Mouse (Mus musculus) CH12F3 (cell line): ENCODE measurements around the gene Arpc4.
"Not testable (repeated sequence)": the region's sequence is repeated elsewhere in the genome, so short reads cannot be mapped to it uniquely, and the experiment has no call there.

Source experiments
- in situ Hi-C: fragments of 300-500 bp; cut with MboI; formaldehyde crosslinking; loops from 2 replicates; pipeline ENCODE4 v1.14.3; 2020; ENCODE audit warnings: low sequenced_read_pairs

Arpc4 gene

GRCm38 (mm10) chr6:113377496-113378385 is at the start of gene Arpc4, which contains the start of gene Tada3:
TSS of gene Arpc4 (plus strand) at chr6:113378115.
TSS of gene Tada3 (minus strand) at chr6:113377883.
- in situ Hi-C loops: no loop called here

- in situ Hi-C loops: no loop called here
These were observed 48.5 kb upstream of the Arpc4 start for GRCm38 (mm10) chr6:113329396-113329795.

- in situ Hi-C loops: no loop called here
These were observed 47.4 kb upstream of the Arpc4 start for GRCm38 (mm10) chr6:113330547-113330946.

- in situ Hi-C loops: no loop called here
These were observed 46.2 kb upstream of the Arpc4 start for GRCm38 (mm10) chr6:113331721-113332120.

GRCm38 (mm10) chr6:113332734-113333133 is 45.2 kb upstream of the Arpc4 start:
- in situ Hi-C loops: not testable (repeated sequence)

DNA sequence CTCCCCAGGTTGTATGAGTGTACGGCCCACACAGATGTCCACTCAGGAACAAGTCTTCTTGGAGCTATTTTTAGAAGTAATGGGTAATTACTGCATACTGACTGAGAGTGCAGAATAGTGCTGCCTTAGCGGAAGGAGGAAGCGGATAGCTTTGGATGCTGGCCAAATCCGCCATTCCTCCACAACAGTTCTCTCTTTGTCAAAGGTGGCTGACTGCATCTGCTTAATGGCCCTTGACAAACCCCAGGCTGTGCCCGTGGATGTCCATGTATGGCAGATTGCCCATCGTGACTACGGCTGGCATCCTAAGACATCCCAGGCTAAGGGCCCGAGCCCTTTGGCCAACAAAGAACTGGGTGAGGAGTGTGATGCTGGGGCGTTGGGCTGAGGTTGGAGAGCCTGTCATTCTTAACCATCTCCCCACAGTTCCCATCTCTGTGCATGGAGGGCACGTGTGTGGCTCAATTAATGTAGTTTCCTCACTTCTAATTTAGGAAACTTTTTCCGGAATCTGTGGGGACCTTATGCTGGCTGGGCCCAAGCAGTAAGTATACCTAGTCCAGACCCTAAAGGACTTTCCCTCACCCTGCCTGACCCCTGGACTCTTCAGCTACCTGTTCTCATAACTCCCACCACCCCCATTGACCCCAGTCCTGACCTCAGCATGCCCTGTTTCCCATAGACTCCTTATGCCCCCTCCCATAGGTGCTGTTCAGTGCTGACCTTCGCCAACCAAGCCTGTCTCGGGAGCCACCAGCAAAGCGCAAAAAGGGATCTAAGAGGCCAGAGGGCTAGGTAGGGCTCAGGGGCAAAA is 44.6 kb upstream of the Arpc4 start:
- in situ Hi-C loops: no loop called here

DNA sequence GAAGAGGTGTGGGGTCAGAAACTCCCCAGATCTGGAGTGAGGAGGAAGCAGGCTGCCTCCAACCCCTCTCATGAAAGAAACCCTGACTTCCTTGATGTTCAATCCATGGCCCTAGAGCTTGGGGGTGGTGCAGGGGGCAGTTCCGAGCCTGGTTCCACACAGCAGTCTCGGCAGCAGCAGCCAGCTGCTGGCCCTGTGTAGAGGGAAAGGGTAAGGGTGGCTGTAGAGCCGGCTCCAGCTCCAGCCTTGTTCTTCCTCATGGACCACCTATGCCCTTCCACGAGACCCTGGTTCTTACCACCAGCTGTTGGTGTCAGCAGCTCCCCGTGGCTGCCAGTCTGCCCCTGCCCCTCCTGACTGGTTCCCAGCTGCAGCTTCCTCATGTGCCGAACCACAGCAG is 43.7 kb upstream of the Arpc4 start:
- in situ Hi-C loops: no loop called here

GRCm38 (mm10) chr6:113336852-113337620 is 40.9 kb upstream of the Arpc4 start:
- in situ Hi-C loops: no loop called here

GRCm38 (mm10) chr6:113341574-113341973 is 36.3 kb upstream of the Arpc4 start:
- in situ Hi-C loops: no loop called here

DNA sequence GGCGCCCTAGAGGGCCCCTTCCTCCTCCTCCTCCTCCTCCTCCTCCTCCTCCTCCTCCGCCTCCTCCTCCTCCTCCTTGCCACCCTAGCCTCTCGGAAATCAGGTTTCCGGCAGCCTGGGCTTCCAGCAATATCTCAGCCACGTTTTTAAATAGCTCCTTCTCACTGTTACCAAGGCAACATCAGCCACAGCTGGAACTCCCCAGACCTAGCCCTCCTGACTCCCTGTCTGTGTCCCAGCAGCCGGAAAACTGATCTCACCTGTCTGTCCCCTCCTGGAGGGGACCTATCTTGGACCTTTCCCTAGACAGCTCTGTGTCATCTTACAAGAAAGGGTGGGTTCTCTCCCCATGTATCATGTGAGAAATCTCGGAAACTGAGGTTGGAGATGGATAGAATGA is 35.6 kb upstream of the Arpc4 start:
- in situ Hi-C loops: no loop called here

- in situ Hi-C loops: no loop called here
These were observed 34.5 kb upstream of the Arpc4 start, which contains the start of gene Camk1 for GRCm38 (mm10) chr6:113343177-113344092. TSS of gene Camk1 (minus strand) at chr6:113343984.

GRCm38 (mm10) chr6:113344321-113344720 is 33.6 kb upstream of the Arpc4 start:
- in situ Hi-C loops: no loop called here

- in situ Hi-C loops: no loop called here
These were observed 31.0 kb upstream of the Arpc4 start for GRCm38 (mm10) chr6:113346897-113347296.

DNA sequence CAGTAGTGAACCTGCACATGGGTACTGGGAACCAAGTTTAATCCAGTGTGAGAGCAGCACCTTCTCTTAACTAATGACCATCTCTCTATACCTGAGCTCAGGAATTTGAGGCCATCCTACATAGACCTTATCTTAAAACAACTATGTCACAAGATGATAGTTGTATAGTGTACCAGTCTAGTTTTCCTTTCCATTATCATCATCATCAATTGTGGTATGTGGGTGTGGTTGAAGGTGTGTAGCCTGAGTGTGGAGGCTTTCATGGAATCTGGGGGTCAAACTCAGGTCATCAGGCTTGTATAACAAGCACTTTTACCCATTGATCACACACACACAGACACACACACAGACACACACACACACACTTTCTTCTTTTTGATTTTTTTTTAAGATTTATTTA is 27.4 kb upstream of the Arpc4 start:
- in situ Hi-C loops: no loop called here

DNA sequence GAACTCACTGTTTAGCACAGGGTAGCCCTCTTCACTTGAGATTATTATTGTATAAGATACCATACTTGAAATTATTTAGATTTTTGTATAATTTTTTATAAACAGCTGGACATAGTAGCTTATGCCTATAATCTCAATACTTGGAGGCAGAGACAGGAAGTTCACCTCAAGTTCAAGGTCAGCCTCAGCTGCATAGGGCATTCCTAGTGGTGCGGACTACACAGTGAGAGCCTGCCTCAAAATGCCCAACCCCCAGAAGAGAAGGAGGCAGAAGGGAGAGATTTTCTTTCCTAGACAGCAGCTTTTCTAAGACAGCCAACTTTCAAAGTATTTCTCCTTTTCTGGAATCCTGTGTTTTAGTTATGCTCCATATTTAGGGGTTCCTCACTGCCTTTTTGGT is 26.8 kb upstream of the Arpc4 start:
- in situ Hi-C loops: no loop called here

DNA sequence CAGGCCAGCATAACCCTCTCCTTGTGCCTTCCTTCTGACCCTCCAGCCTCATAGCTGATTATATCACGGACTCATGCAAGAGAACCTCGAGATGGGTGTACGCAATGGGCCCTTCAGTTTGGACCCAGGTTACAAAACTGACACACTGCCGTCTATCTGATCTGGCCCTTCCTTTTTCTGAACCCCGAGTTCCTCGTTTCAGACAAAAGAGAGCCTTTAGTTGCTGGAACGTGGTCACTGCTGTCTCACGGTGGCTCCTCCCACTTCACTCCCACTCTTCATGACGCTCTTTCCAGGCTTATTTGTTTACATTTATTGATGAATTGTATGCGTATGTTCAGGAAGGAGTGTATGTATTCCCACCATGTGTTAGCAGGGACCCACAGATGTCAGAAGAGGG is 26.3 kb upstream of the Arpc4 start:
- in situ Hi-C loops: no loop called here

- in situ Hi-C loops: no loop called here
These were observed 25.1 kb upstream of the Arpc4 start for GRCm38 (mm10) chr6:113352820-113353219.

- in situ Hi-C loops: no loop called here
These were observed 24.2 kb upstream of the Arpc4 start for GRCm38 (mm10) chr6:113353696-113354095.

DNA sequence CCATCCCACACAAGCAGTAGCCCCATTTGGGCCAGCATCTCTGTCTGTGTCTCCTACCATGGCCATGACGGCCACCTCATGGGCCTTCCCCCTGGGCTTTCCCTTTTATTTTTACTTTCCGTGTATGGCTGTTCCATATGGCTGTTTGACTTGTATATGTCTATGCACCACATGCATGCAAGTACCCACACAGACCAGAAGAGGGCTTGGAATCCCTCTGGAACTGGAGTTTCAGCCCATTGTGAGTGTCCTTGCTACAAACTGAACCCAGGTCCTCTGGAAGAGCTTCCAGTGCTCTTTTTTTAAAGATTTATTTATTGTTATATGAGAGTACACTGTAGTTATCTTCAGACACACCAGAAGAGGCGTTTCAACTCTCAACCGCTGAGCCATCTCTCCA is 16.4 kb upstream of the Arpc4 start:
- in situ Hi-C loops: no loop called here

- in situ Hi-C loops: no loop called here
These were observed 15.7 kb upstream of the Arpc4 start for GRCm38 (mm10) chr6:113362241-113362640.
